ENCODE assay signal across 8 mouse cellular contexts in genomic region chr3:96938738-96939137, GRCm38 (mm10). TPM values are rescaled to one million over a fixed set of nuclear protein-coding genes. Genes with fewer than 3 reads are reported as not detected.
DNase-seq lines count a peak whose midpoint lies in the region; ATAC-seq lines count a peak whose summit lies in the region.

No protein-coding gene starts in this region.

- H3K36me3 ChIP-seq in hindbrain, embryonic 14.5 days (replicated peaks; ENCODE audit: control insufficient read depth, insufficient read depth): no peaks in the 10 kb centered on the region

- peaks cover 17% of the 10 kb centered on the region for H3K4me1 ChIP-seq in hindbrain, embryonic 14.5 days (replicated peaks; ENCODE audit: control insufficient read depth, insufficient read depth, low read length)

- H3K4me2 ChIP-seq in hindbrain, embryonic 14.5 days (replicated peaks): peak overlapping the region; percentile 33

- WGBS in hindbrain, embryonic 14.5 days: 9% methylated on average over 11 of the region's 11 CpGs

- H3K9me3 ChIP-seq in hindbrain, embryonic 14.5 days (ENCODE audit: control insufficient read depth, low read length): no peaks in the 10 kb centered on the region; the same call in 1 of the 2 replicates

- no peaks in the 10 kb centered on the region for H3K27me3 ChIP-seq in hindbrain, embryonic 14.5 days (ENCODE audit: control insufficient read depth, insufficient read depth, low read length)

- peak; percentile 89 for ATAC-seq in hindbrain, embryonic 14.5 days (ENCODE audit: low FRiP score)
- ATAC-seq in megakaryocyte, adult 5-6 weeks (ENCODE audit: poor library complexity, severe bottlenecking): peak; percentile 94

- no peak overlapping the region; the same call in 1 of the 2 replicates for H3K4me3 ChIP-seq in hindbrain, embryonic 14.5 days (replicated peaks; ENCODE audit: low read length)

- no peak overlapping the region for H3K27ac ChIP-seq in hindbrain, embryonic 14.5 days

- peak; percentile 85 for DNase-seq in Muller cell, postnatal 12 days (ENCODE audit: inconsistent ontology term)
- DNase-seq in cerebellum, adult 9-11 months: peak; percentile 86
- peak; percentile 90 to 92 for DNase-seq in frontal cortex, postnatal 25 days (ENCODE audit: low spot score in 2 of 2)
- DNase-seq in hindbrain, embryonic 14.5 days (ENCODE audit: low spot score): peak; percentile 96
- DNase-seq in layer of hippocampus, postnatal 25 days (ENCODE audit: extremely low spot score in 1 of 2, low spot score in 1 of 2): peak; percentile 90 to 98
- DNase-seq in right cerebral cortex, adult 2 months (ENCODE audit: low spot score in 2 of 2): peak; percentile 92 to 95
- DNase-seq in urinary bladder, postnatal 10 days (ENCODE audit: low spot score): peak; percentile 50

- H3K9ac ChIP-seq in hindbrain, embryonic 14.5 days: no peak overlapping the region

RNA-seq across cellular contexts. Expression of gene Gja8, which starts 12.9 kb away (rescaled TPM):
- polyA plus RNA-seq in hindbrain, embryonic 14.5 days (2014; fragmentation: Nextera tagmentation; extraction: Ambion mirVana): 0.04 TPM in 1 of 2 replicates, not detected in the other
- total RNA-seq in layer of hippocampus, postnatal 25 days (2021): not detected
- total RNA-seq in megakaryocyte, adult 5-6 weeks (2015): not detected in 2 replicates
- total RNA-seq in megakaryocyte, adult 5-6 weeks (2017): not detected in 2 replicates

RNA-seq across cellular contexts. Expression of gene Gpr89, which starts 33.6 kb away (rescaled TPM):
- polyA plus RNA-seq in hindbrain, embryonic 14.5 days (2014; fragmentation: Nextera tagmentation; extraction: Ambion mirVana): 42.1 and 44.5 TPM in 2 replicates
- 10 to 100 TPM; 39.3 to 46.1 TPM for total RNA-seq in layer of hippocampus, postnatal 25 days (2021)
- total RNA-seq in megakaryocyte, adult 5-6 weeks (2015): 6.8 and 8.3 TPM in 2 replicates
- total RNA-seq in megakaryocyte, adult 5-6 weeks (2017): 8.4 and 21.0 TPM in 2 replicates

RNA-seq across cellular contexts. Expression of gene Gja5, which starts 34.2 kb away (rescaled TPM):
- polyA plus RNA-seq in hindbrain, embryonic 14.5 days (2014; fragmentation: Nextera tagmentation; extraction: Ambion mirVana): 1.3 TPM in 2 replicates
- 1 to 10 TPM in 1 of 2 experiments, under 1 TPM in 1; 0.70 to 1.2 TPM for total RNA-seq in layer of hippocampus, postnatal 25 days (2021)
- total RNA-seq in megakaryocyte, adult 5-6 weeks (2015): not detected in 2 replicates
- total RNA-seq in megakaryocyte, adult 5-6 weeks (2017): 0.08 TPM in 1 of 2 replicates, not detected in the other
